Mouse (Mus musculus): Measurements from ENCODE around the gene Aoc1. TPM values are rescaled to one million over a fixed set of nuclear protein-coding genes. Genes with fewer than 3 reads are reported as not detected.

The Aoc1 gene
- polyA plus RNA-seq, 1 experiment from 2014 or later, result not detected

- no peaks in the 10 kb centered on the region for H3K36me3 ChIP-seq (ENCODE audit: inconsistent target)
- WGBS (ENCODE audit: missing documents), result 18% methylated on average over 3 of the region's 3 CpGs
- no peaks in the 10 kb centered on the region for H3K79me2 ChIP-seq (ENCODE audit: inconsistent target)
- H3K4me3 ChIP-seq (ENCODE audit: inconsistent target), result no peak overlapping the region
- no peak overlapping the region for H3K27ac ChIP-seq
Measured at GRCm38 (mm10) chr6:48912033-48912432, 39.3 kb downstream of the Aoc1 start.

- WGBS (ENCODE audit: missing documents), result 83% methylated on average over 2 of the region's 2 CpGs
- no peaks in the 10 kb centered on the region for H3K79me2 ChIP-seq (ENCODE audit: inconsistent target)
- H3K36me3 ChIP-seq (ENCODE audit: inconsistent target), result no peaks in the 10 kb centered on the region
- no peak overlapping the region for H3K4me3 ChIP-seq (ENCODE audit: inconsistent target)
- H3K27ac ChIP-seq, result no peak overlapping the region
Measured at GRCm38 (mm10) chr6:48913587-48913986, 40.9 kb downstream of the Aoc1 start.

GRCm38 (mm10) chr6:48929595-48929994 is 56.9 kb downstream of the Aoc1 start, which contains the start of gene 1600015I10Rik:
TSS of gene 1600015I10Rik (plus strand) at chr6:48929895.
- WGBS (ENCODE audit: missing documents), result 93% methylated on average over 5 of the region's 5 CpGs

GRCm38 (mm10) chr6:48949596-48949995 is 76.9 kb downstream of the Aoc1 start:
- WGBS (ENCODE audit: missing documents), result 92% methylated on average over 2 of the region's 2 CpGs
- Histone ChIP-seq H3K36me3 (ENCODE audit: inconsistent target) (no peaks in the 10 kb centered on the region), H3K27ac (no peak overlapping the region), H3K79me2 (ENCODE audit: inconsistent target) (no peaks in the 10 kb centered on the region), H3K4me3 (ENCODE audit: inconsistent target) (no peak overlapping the region)

More at GRCm38 (mm10) chr6:48929595-48929994, 56.9 kb downstream of the Aoc1 start, which contains the start of gene 1600015I10Rik:
- no peak within 1 kb of the TSS for H3K4me3 ChIP-seq (ENCODE audit: inconsistent target)
- H3K36me3 ChIP-seq (ENCODE audit: inconsistent target), result no peaks in the 10 kb centered on the region
- no peaks in the 10 kb centered on the region for H3K79me2 ChIP-seq (ENCODE audit: inconsistent target)
- no peak within 1 kb of the TSS for H3K27ac ChIP-seq

- WGBS (ENCODE audit: missing documents), result 93% methylated on average over 5 of the region's 5 CpGs
- Histone ChIP-seq H3K79me2 (ENCODE audit: inconsistent target) (no peaks in the 10 kb centered on the region), H3K27ac (no peak overlapping the region), H3K4me3 (ENCODE audit: inconsistent target) (no peak overlapping the region), H3K36me3 (ENCODE audit: inconsistent target) (no peaks in the 10 kb centered on the region)
Measured at GRCm38 (mm10) chr6:48950676-48951075, 78.0 kb downstream of the Aoc1 start.

- Histone ChIP-seq H3K27ac (no peak overlapping the region), H3K36me3 (ENCODE audit: inconsistent target) (no peaks in the 10 kb centered on the region)
- 26% methylated on average over 6 of the region's 6 CpGs for WGBS (ENCODE audit: missing documents)
Measured at GRCm38 (mm10) chr6:48951630-48952029, 78.9 kb downstream of the Aoc1 start.

GRCm38 (mm10) chr6:48953220-48953619 is 80.5 kb downstream of the Aoc1 start:
- Histone ChIP-seq H3K27ac (no peak overlapping the region), H3K36me3 (ENCODE audit: inconsistent target) (no peaks in the 10 kb centered on the region), H3K79me2 (ENCODE audit: inconsistent target) (no peaks in the 10 kb centered on the region), H3K4me3 (ENCODE audit: inconsistent target) (no peak overlapping the region)
- WGBS (ENCODE audit: missing documents), result 95% methylated on average over 5 of the region's 5 CpGs

More at GRCm38 (mm10) chr6:48951630-48952029, 78.9 kb downstream of the Aoc1 start:
- Histone ChIP-seq H3K4me3 (ENCODE audit: inconsistent target) (no peak overlapping the region), H3K79me2 (ENCODE audit: inconsistent target) (no peaks in the 10 kb centered on the region)

GRCm38 (mm10) chr6:48954211-48954610 is 81.5 kb downstream of the Aoc1 start:
- Histone ChIP-seq H3K27ac (no peak overlapping the region), H3K4me3 (ENCODE audit: inconsistent target) (no peak overlapping the region), H3K79me2 (ENCODE audit: inconsistent target) (no peaks in the 10 kb centered on the region), H3K36me3 (ENCODE audit: inconsistent target) (no peaks in the 10 kb centered on the region)
- 91% methylated on average over 5 of the region's 5 CpGs for WGBS (ENCODE audit: missing documents)

GRCm38 (mm10) chr6:48954946-48955345 is 82.2 kb downstream of the Aoc1 start:
- Histone ChIP-seq H3K36me3 (ENCODE audit: inconsistent target) (no peaks in the 10 kb centered on the region), H3K27ac (no peak overlapping the region), H3K79me2 (ENCODE audit: inconsistent target) (no peaks in the 10 kb centered on the region), H3K4me3 (ENCODE audit: inconsistent target) (no peak overlapping the region)
- WGBS (ENCODE audit: missing documents), result 19% methylated on average over 1 of the region's 1 CpGs

GRCm38 (mm10) chr6:48956785-48957184 is 84.1 kb downstream of the Aoc1 start:
- Histone ChIP-seq H3K27ac (no peak overlapping the region), H3K4me3 (ENCODE audit: inconsistent target) (no peak overlapping the region), H3K36me3 (ENCODE audit: inconsistent target) (no peaks in the 10 kb centered on the region), H3K79me2 (ENCODE audit: inconsistent target) (no peaks in the 10 kb centered on the region)
- WGBS (ENCODE audit: missing documents), result 8% methylated on average over 4 of the region's 4 CpGs

GRCm38 (mm10) chr6:48958053-48958452 is 85.4 kb downstream of the Aoc1 start:
- Histone ChIP-seq H3K4me3 (ENCODE audit: inconsistent target) (no peak overlapping the region), H3K36me3 (ENCODE audit: inconsistent target) (no peaks in the 10 kb centered on the region), H3K79me2 (ENCODE audit: inconsistent target) (no peaks in the 10 kb centered on the region), H3K27ac (no peak overlapping the region)
- WGBS (ENCODE audit: missing documents), result 56% methylated on average over 1 of the region's 1 CpGs

Other genes starting within 250 kb of the Aoc1 start
- gene AI854703, start 246.1 kb upstream of the Aoc1 start, polyA plus RNA-seq (2018), result 0.04 TPM in 1 of 3 replicates, not detected in the others
- gene Gimap8, start 225.7 kb upstream of the Aoc1 start, polyA plus RNA-seq (2018), result 0.19 TPM in 1 of 3 replicates, not detected in the others
- 0.13 to 0.43 TPM in 2 of 3 replicates, not detected in the other for gene Gimap9, start 196.8 kb upstream of the Aoc1 start, polyA plus RNA-seq (2018)
- 0.22 to 1.1 TPM (median 0.44 TPM) in 3 replicates for gene Gimap4, start 188.3 kb upstream of the Aoc1 start, polyA plus RNA-seq (2018)
- 0.79 to 2.1 TPM in 2 of 3 replicates, not detected in the other for gene Gimap6, start 164.7 kb upstream of the Aoc1 start, polyA plus RNA-seq (2018)
- gene Gm28053, start 154.3 kb upstream of the Aoc1 start, polyA plus RNA-seq (2018), result not detected in 3 replicates
- gene Gimap7, start 154.3 kb upstream of the Aoc1 start, polyA plus RNA-seq (2018), result 0.37 TPM in 1 of 3 replicates, not detected in the others
- not detected in 3 replicates for gene Gimap1, start 133.8 kb upstream of the Aoc1 start, polyA plus RNA-seq (2018)
- gene Gimap5, start 126.7 kb upstream of the Aoc1 start, polyA plus RNA-seq (2018), result not detected in 3 replicates
- gene Gimap3, start 102.0 kb upstream of the Aoc1 start, polyA plus RNA-seq (2018), result 0.32 TPM in 1 of 3 replicates, not detected in the others
- 11.9 to 62.5 TPM (median 19.0 TPM) in 3 replicates for gene Tmem176a, start 32.0 kb upstream of the Aoc1 start, polyA plus RNA-seq (2018)
- 20.8 to 122 TPM (median 51.6 TPM) in 3 replicates for gene Tmem176b, start 31.4 kb upstream of the Aoc1 start, polyA plus RNA-seq (2018)
- not detected in 3 replicates for gene 1600015I10Rik, start 57.0 kb downstream of the Aoc1 start, polyA plus RNA-seq (2018)
- not detected in 3 replicates for gene Doxl2, start 102.1 kb downstream of the Aoc1 start, polyA plus RNA-seq (2018)
- gene Svs1, start 114.0 kb downstream of the Aoc1 start, polyA plus RNA-seq (2018), result not detected in 3 replicates
- 10,016 to 46,211 TPM (median 10,775 TPM) in 3 replicates for gene Gpnmb, start 163.7 kb downstream of the Aoc1 start, polyA plus RNA-seq (2018)
- 5.1 to 8.2 TPM (median 5.4 TPM) in 3 replicates for gene Malsu1, start 200.9 kb downstream of the Aoc1 start, polyA plus RNA-seq (2018)